ENCODE assay signal across 11 mouse cellular contexts in the genomic region with DNA sequence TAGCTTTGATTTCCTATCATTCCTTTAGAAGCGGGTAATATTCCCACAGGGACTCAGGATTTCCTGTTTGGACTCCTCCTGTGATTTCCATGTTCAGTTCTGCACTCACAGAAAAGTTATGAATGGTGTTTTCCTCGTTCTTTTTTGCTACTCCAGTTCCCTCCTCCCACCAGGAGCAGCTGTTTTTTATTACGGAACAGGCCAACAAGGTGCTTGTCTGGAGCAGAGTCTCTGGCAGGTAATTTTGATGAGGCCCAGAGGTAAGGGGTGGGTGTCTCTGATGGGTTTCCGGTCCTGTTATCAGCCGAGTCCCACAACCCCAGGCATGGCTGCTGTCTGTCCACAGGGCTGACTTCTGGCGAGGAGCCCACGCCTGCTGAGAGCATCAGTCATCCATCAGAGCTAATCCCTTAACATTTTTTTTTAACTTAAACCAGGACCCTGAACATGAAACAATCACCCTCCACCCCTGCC.
DNase-seq lines count a peak whose midpoint lies in the region; ATAC-seq and TF ChIP-seq lines count a peak whose summit lies in the region.
"Had no signal": no experiment of that assay in that cellular context is flagged by ENCODE, and none has a peak within 500 bp of the region (broad histone marks: within the 10 kb centered on the region; RNA-seq: fewer than 3 reads in every experiment).

No protein-coding gene starts in this region.

- no peaks in the 10 kb centered on the region for H3K9me3 ChIP-seq in lung, embryonic 14.5 days (ENCODE audit: low read depth, low read length)
- no peaks in the 10 kb centered on the region for H3K9me3 ChIP-seq in intestine, postnatal 0 days (ENCODE audit: control insufficient read depth)
- H3K9me3 ChIP-seq in stomach, embryonic 14.5 days (ENCODE audit: control insufficient read depth, low read depth, low read length) = no peaks in the 10 kb centered on the region

- no peak overlapping the region for H3K27ac ChIP-seq in lung, embryonic 14.5 days (ENCODE audit: low read depth)
- no peak overlapping the region for H3K27ac ChIP-seq in intestine, postnatal 0 days (ENCODE audit: low read depth, low read length)
- no peak overlapping the region; the same call in 1 of the 2 replicates for H3K27ac ChIP-seq in stomach, embryonic 14.5 days (ENCODE audit: low read length)
- H3K27ac ChIP-seq: hindbrain, embryonic 14.5 days; midbrain, embryonic 12.5 days had no signal

- H3K4me2 ChIP-seq in lung, embryonic 14.5 days = 0 out of 2 replicates have a peak overlapping the region, but pooled peaks have one; percentile 25
- peak overlapping the region; percentile 7 for H3K4me2 ChIP-seq in intestine, postnatal 0 days (replicated peaks; ENCODE audit: low read depth)
- H3K4me2 ChIP-seq in stomach, embryonic 14.5 days (replicated peaks; ENCODE audit: low read depth, low read length) = 0 out of 2 replicates have a peak overlapping the region, but pooled peaks have one; percentile 11
- H3K4me2 ChIP-seq: hindbrain, embryonic 14.5 days; midbrain, embryonic 12.5 days had no signal

- ATAC-seq in lung, embryonic 14.5 days (ENCODE audit: insufficient read depth) = peak; percentile 60; the same call in 1 of the 2 replicates
- ATAC-seq in intestine, postnatal 0 days = no peak
- peak; percentile 49; the same call in 1 of the 2 replicates for ATAC-seq in stomach, embryonic 14.5 days (ENCODE audit: insufficient number of reproducible peaks, insufficient read depth, low FRiP score, low read depth)

- no peak for TF ChIP-seq CTCF in lung, embryonic 14.5 days (IDR thresholded peaks at IDR 0.05; ENCODE audit: low read depth)
- TF ChIP-seq CTCF in intestine, postnatal 0 days (IDR thresholded peaks at IDR 0.05; ENCODE audit: low read depth) = no peak

- H3K4me1 ChIP-seq in lung, embryonic 14.5 days (ENCODE audit: insufficient read depth) = 0 out of 2 replicates have a peak, but pooled peaks cover 6% of the 10 kb centered on the region
- no peaks in the 10 kb centered on the region for H3K4me1 ChIP-seq in intestine, postnatal 0 days (replicated peaks; ENCODE audit: control insufficient read depth, insufficient read depth, low read length)
- H3K4me1 ChIP-seq in stomach, embryonic 14.5 days (ENCODE audit: control insufficient read depth, insufficient read depth, low read length) = no peaks in the 10 kb centered on the region
- H3K4me1 ChIP-seq: midbrain, embryonic 12.5 days had no signal

- WGBS in lung, embryonic 14.5 days = 24% methylated on average over 7 of the region's 7 CpGs
- WGBS in intestine, postnatal 0 days = 38% methylated on average over 7 of the region's 7 CpGs
- 33% methylated on average over 7 of the region's 7 CpGs for WGBS in stomach, embryonic 14.5 days

- H3K4me3 ChIP-seq in lung, embryonic 14.5 days (ENCODE audit: low read depth, low read length) = no peak overlapping the region
- H3K4me3 ChIP-seq in intestine, postnatal 0 days (ENCODE audit: low read depth, low read length) = no peak overlapping the region
- no peak overlapping the region for H3K4me3 ChIP-seq in stomach, embryonic 14.5 days (ENCODE audit: low read depth, low read length)
- H3K4me3 ChIP-seq: midbrain, embryonic 12.5 days had no signal

- intact Hi-C loops in gastrocnemius, postnatal 36 days (cut with DNase I) = no loop called here

- H3K27me3 ChIP-seq in lung, embryonic 14.5 days (ENCODE audit: insufficient read depth, low read length) = no peaks in the 10 kb centered on the region
- H3K27me3 ChIP-seq in intestine, postnatal 0 days (replicated peaks; ENCODE audit: control insufficient read depth, insufficient read depth, low read length) = no peaks in the 10 kb centered on the region
- H3K27me3 ChIP-seq in stomach, embryonic 14.5 days (ENCODE audit: control insufficient read depth, insufficient read depth, low read length) = no peaks in the 10 kb centered on the region
- H3K27me3 ChIP-seq: midbrain, embryonic 12.5 days had no signal

- peak; percentile 50 for DNase-seq in lung, embryonic 14.5 days
- DNase-seq in lung, postnatal 25 days (ENCODE audit: low spot score) = no peak
- DNase-seq in gastrocnemius, postnatal 36 days = peak; percentile 6 to 21
- no peak for DNase-seq in spleen, postnatal 10 days (ENCODE audit: low spot score in 2 of 2)
- no peak for DNase-seq in right cerebral cortex, postnatal 14 days
- no peak for DNase-seq in left cerebral cortex, adult 11 months (ENCODE audit: low spot score)
- DNase-seq: spleen, adult 18-20 months had no signal

- no peaks in the 10 kb centered on the region for H3K36me3 ChIP-seq in lung, embryonic 14.5 days (ENCODE audit: insufficient read depth)
- no peaks in the 10 kb centered on the region for H3K36me3 ChIP-seq in intestine, postnatal 0 days (ENCODE audit: control insufficient read depth, insufficient read depth)
- no peaks in the 10 kb centered on the region for H3K36me3 ChIP-seq in stomach, embryonic 14.5 days (ENCODE audit: control insufficient read depth, insufficient read depth, low read length)
- H3K36me3 ChIP-seq: midbrain, embryonic 12.5 days had no signal

- H3K9ac ChIP-seq in lung, embryonic 14.5 days = no peak overlapping the region
- no peak overlapping the region for H3K9ac ChIP-seq in intestine, postnatal 0 days (ENCODE audit: low read depth, low read length)
- no peak overlapping the region for H3K9ac ChIP-seq in stomach, embryonic 14.5 days (replicated peaks; ENCODE audit: low read depth, low read length)
- H3K9ac ChIP-seq: hindbrain, embryonic 14.5 days; midbrain, embryonic 12.5 days had no signal

Comparison
In these comparisons a context has a peak if more than half of its experiments do, and no peak if none do; other contexts are left out.
1. DNase-seq: peak in lung, embryonic 14.5 days (single experiment) and gastrocnemius, postnatal 36 days (2 of 2); none in lung, postnatal 25 days (single experiment), spleen, postnatal 10 days (0 of 2), right cerebral cortex, postnatal 14 days (single experiment) and left cerebral cortex, adult 11 months (single experiment).
2. Peak in every context shown above with its lines, with median percentiles within 50 percentile points of each other: H3K4me2 ChIP-seq.